Mouse (Mus musculus): ENCODE results near the gene Il27ra.

Il27ra gene

GRCm38 (mm10) chr8:84042066-84042947 lies at the start of gene Il27ra:
Il27ra (minus strand) TSS chr8:84042589.
- peak; percentile 85 for DNase-seq (ENCODE audit: low spot score)

GRCm38 (mm10) chr8:84090585-84090984 lies 48.2 kb upstream of the Il27ra start:
- no peak for DNase-seq (ENCODE audit: low spot score)

- no peak for DNase-seq (ENCODE audit: low spot score)
Measured at GRCm38 (mm10) chr8:84089277-84089676, 46.9 kb upstream of the Il27ra start.

GRCm38 (mm10) chr8:84087821-84088220 lies 45.4 kb upstream of the Il27ra start:
- no peak for DNase-seq (ENCODE audit: low spot score)

GRCm38 (mm10) chr8:84087156-84087555 lies 44.8 kb upstream of the Il27ra start:
- no peak for DNase-seq (ENCODE audit: low spot score)

GRCm38 (mm10) chr8:84084341-84085115 lies 42.1 kb upstream of the Il27ra start:
- no peak for DNase-seq (ENCODE audit: low spot score)

- DNase-seq (ENCODE audit: low spot score), result peak; percentile 51
Measured at GRCm38 (mm10) chr8:84083829-84084241, 41.4 kb upstream of the Il27ra start.

GRCm38 (mm10) chr8:84079206-84079605 lies 36.8 kb upstream of the Il27ra start:
- DNase-seq (ENCODE audit: low spot score), result no peak

GRCm38 (mm10) chr8:84076849-84077248 lies 34.5 kb upstream of the Il27ra start:
- DNase-seq (ENCODE audit: low spot score), result no peak

GRCm38 (mm10) chr8:84076412-84076811 lies 34.0 kb upstream of the Il27ra start:
- no peak for DNase-seq (ENCODE audit: low spot score)

GRCm38 (mm10) chr8:84073230-84073976 lies 31.0 kb upstream of the Il27ra start:
- no peak for DNase-seq (ENCODE audit: low spot score)

GRCm38 (mm10) chr8:84072321-84072720 lies 29.9 kb upstream of the Il27ra start:
- DNase-seq (ENCODE audit: low spot score), result no peak

- DNase-seq (ENCODE audit: low spot score), result no peak
Measured at GRCm38 (mm10) chr8:84071921-84072320, 29.5 kb upstream of the Il27ra start.

- no peak for DNase-seq (ENCODE audit: low spot score)
Measured at GRCm38 (mm10) chr8:84070667-84071066, 28.3 kb upstream of the Il27ra start.

GRCm38 (mm10) chr8:84070241-84070640 lies 27.9 kb upstream of the Il27ra start:
- no peak for DNase-seq (ENCODE audit: low spot score)

- no peak for DNase-seq (ENCODE audit: low spot score)
Measured at GRCm38 (mm10) chr8:84069750-84070149, 27.4 kb upstream of the Il27ra start.

GRCm38 (mm10) chr8:84069169-84069568 lies 26.8 kb upstream of the Il27ra start:
- no peak for DNase-seq (ENCODE audit: low spot score)

GRCm38 (mm10) chr8:84068316-84069035 lies 26.1 kb upstream of the Il27ra start:
- DNase-seq (ENCODE audit: low spot score), result no peak

GRCm38 (mm10) chr8:84067911-84068310 lies 25.5 kb upstream of the Il27ra start:
- no peak for DNase-seq (ENCODE audit: low spot score)

GRCm38 (mm10) chr8:84067047-84067573 lies 24.7 kb upstream of the Il27ra start:
- DNase-seq (ENCODE audit: low spot score), result peak; percentile 92

- DNase-seq (ENCODE audit: low spot score), result peak; percentile 99
Measured at GRCm38 (mm10) chr8:84066291-84066930, 24.0 kb upstream of the Il27ra start, which contains the start of gene Rfx1. Rfx1 (plus strand) TSS chr8:84066834.
